Mouse (Mus musculus) cerebellum, adult 11 months (tissue): ENCODE measurements around the gene Gm12800.
"Not testable (repeated sequence)": the region's sequence is repeated elsewhere in the genome, so short reads cannot be mapped to it uniquely, and the experiment has no call there.

Source experiments
- DNase-seq: peaks from one replicate; pipeline ENCODE4 v3.0.0; 2022

Gene Gm12800

DNA sequence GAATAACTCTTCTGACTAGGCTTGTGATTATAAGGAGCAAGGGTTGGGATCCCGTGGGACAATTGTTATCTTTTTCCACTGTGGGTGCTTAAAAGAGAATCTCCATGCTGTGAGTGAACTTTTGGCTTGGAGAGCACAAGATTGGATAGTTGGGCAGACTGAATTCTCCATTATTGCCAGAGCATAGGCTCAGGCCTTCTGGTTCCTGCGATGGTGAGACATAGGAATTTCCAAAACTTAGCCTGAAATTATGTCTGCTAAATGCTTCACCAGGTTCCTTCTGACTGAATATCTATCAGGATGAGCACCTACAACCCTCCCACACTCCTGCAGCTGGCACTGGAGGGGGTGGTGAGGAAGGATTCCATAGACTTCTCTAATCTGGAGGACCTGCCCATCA is at the start of gene Gm12800:
TSS of gene Gm12800 (plus strand) at position 301 of the 400 bp plus-strand sequence.
- not testable (repeated sequence) for DNase-seq

DNA sequence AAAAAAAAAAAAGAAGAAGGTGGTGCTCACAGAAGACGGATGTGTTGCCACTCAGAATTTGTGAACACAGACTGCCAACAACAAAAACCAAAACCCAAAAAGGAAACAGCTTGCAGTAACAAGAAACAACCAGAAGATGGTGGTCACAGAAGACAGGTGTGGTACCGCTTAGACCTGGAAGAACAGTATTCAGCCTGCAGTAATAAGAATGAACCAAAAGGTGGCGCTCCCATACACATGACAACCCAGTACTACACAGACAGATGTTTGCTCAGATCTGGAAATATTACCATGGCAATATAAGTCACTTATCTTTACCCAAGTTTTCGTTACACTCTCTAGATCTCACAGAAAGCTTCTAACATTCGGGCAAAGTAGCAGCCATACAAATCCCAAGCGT is 48.0 kb upstream of the Gm12800 start:
- no peak for DNase-seq

DNA sequence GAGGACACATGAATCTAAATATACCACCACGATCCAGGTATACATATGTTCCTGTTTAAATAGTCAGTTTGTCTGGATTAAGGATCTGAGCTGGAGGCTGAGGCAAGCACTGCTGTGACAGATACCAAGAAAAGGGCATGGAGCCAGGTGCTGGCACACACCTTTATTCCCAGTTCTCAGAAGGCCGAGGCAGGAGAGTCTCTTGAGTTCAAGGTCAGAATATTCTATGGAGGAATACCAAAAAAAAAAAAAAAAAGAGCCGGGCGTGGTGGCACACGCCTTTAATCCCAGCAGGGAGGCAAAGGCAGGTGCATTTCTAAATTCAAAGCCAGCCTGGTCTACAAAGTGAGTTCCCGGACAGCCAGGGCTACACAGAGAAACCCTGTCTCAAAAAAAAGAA is 46.6 kb upstream of the Gm12800 start:
- DNase-seq = no peak

DNA sequence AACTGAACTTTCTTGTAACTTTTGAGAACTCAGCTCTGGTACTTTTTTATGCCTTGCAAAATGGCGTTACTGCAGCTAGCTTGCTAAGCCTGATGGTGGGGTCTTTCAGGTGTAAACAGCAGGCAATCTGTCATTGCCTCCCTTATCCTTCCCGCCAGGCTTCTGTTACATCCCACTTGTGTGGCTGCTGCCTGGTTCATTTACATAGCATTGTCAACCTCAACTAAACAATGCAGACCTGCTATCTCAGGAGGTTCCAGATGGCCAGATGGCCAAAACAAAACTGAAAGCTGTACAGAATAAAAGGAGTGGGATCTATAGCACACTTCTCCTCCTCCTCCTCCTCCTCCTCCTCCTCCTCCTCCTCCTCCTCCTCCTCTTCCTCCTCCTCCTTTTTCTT is 36.9 kb upstream of the Gm12800 start:
- DNase-seq = peak; percentile 8

DNA sequence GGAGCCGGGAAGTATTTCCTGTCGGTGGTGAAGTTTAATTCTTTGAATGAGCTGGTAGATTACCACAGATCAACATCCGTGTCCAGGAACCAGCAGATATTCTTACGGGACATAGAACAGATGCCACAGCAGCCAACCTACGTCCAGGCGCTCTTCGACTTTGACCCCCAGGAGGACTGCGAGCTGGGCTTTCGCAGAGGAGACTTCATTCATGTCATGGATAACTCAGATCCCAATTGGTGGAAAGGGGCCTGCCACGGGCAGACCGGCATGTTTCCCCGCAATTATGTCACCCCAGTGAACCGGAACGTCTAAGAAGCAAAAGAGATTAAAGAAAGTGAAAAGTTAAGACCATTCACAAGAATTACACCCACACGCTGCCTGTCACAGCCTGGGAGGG is 33.2 kb upstream of the Gm12800 start:
- not testable (repeated sequence) for DNase-seq

DNA sequence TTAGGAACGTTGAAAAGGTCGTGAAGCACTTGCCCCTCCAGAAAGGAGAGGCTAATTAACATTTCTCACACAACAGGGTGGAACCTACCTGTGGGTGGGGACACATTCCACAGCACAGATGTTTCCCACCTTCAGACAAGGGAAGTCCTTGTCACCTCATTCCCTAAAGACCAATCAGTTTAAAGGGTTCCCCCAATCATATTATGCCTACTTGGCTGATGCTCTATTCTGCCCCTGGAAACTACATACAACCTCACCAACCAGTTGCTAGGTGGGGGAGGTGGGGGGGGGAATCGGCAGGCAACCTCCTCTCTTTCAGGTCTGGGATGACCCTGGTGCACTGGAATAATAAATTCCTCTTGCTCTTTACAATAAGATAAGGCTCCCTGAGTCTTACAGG is 25.3 kb upstream of the Gm12800 start:
- no peak for DNase-seq

DNA sequence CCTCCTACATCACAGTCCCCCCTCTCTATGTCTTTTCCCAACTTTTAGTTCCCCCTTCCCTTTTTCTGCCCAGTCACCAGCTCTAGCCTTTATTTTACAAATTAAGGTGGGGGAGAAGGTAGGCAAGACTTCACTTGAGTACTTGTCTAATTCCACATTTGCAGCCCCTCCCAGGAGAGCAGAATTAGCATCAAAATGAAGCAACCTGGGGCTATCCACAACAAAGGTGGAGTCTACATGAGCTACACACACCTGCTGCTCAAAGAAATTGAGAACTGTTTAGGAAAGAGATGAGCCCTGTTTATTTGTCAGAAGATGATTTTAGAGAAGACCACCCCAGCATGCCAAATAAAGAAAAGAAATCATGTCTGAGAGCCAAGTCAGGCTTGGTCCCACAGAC is 19.5 kb upstream of the Gm12800 start:
- DNase-seq = no peak

DNA sequence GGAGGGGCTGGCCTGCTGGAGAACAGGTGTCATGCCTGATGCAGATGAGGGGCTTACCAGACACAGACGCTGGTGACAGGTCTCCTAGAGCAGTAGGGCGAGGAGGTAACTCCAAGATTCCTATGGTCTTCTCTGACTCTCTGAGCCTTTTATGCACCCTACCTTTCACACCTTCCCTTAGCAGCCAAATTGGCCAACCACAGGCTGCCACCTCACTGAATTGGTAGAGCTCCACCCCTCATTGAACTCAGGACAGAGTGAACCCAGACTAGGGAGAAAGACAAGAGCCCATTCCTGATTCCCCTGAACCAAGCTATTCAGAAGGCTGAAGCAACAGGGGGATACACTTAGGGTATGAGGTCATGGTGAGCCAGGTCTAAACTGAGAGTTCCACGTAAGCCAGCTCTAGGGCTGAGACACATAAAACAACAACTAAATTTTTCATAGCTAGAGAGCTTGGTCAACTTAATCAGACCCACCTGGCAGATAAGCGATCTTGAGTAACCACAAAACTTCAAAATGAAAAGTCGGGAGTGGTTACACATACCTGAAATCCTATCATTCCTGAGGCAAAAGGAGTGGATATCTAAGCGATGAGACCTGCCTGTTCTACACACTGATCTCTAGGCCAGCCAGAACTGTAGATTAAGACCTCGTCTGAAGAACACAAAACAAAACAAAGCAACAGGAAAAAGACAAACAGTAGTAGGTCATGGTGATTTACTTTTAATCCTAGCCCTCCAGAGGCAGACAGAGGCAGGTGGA is 15.1 kb upstream of the Gm12800 start, which contains the start of gene C130073F10Rik:
TSS of gene C130073F10Rik (minus strand) at position 134 of the 765 bp plus-strand sequence.
- DNase-seq = no peak

DNA sequence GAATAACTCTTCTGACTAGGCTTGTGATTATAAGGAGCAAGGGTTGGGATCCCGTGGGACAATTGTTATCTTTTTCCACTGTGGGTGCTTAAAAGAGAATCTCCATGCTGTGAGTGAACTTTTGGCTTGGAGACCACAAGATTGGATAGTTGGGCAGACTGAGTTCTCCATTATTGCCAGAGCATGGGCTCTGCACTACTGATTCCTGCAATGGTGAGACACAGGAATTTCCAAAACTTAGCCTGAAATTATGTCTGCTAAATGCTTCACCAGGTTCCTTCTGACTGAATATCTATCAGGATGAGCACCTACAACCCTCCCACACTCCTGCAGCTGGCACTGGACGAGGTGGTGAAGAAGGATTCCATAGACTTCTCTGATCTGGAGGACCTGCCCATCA is 31.2 kb downstream of the Gm12800 start, which contains the start of gene Gm12794:
TSS of gene Gm12794 (plus strand) at position 301 of the 400 bp plus-strand sequence.
- DNase-seq = not testable (repeated sequence)
